Mouse (Mus musculus) small intestine, adult 2 months (tissue): ENCODE measurements around the gene Banp.

Source experiments
- CTCF ChIP-seq: fragments of 200-500 bp; IDR thresholded peaks from 2 replicates; pipeline ENCODE4 v1.5.1; 2012; ENCODE audit warnings: low read depth, mild to moderate bottlenecking, control low read depth, inconsistent platforms, low read length, moderate library complexity, mixed read lengths; ENCODE audit not compliant: insufficient replicate concordance, insufficient read length; ENCODE audit errors: extremely low read depth
- POLR2A ChIP-seq: fragments of 200-500 bp; IDR thresholded peaks from 2 replicates; pipeline ENCODE4 v1.6.1; 2012; ENCODE audit warnings: low read depth, mild to moderate bottlenecking, control low read depth, inconsistent platforms, low read length, moderate library complexity

- TF ChIP-seq CTCF (no peak), POLR2A (no peak)
Measured at GRCm38 (mm10) chr8:121913378-121913777, 36.2 kb upstream of the Banp start.
